In the genomic region with DNA sequence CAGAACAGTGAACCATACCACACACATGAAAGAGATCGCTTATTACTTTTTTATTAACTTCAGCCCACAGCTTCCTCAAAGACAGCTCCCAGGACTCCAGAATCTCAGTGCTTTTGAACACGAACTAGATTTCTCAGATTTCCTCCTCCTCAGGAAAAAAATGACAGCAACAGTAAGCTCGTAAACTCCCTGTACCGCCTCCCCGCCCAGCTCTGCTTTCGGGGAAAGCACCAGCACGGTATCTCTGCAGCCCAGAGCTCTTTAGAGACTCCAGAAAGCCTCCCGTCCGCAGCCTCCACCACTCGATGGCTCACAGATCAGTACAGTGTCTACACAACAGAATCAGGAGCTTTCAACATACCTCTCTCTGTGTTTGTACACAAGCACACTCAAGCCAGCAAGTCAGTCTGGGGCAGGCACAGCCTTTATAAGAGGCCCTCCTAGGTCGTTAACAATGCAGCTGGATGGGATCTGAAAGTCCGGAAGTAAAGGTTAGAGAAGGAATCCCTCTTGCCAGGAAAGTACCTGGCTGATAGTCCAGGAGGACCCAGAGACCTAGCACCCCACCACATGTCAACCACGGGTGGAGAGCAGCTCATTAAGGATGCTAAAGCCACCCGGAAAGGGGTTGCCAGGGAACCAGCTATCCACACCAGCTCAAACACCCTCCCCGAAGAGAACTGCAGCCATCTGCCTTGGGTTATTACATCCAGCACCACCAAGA, we compare ENCODE assay signal across 11 mouse cellular contexts.
DNase-seq lines count a peak whose midpoint lies in the region; ATAC-seq and TF ChIP-seq lines count a peak whose summit lies in the region.
"Had no signal": no experiment of that assay in that cellular context is flagged by ENCODE, and none has a peak within 500 bp of the region (broad histone marks: within the 10 kb centered on the region; RNA-seq: fewer than 3 reads in every experiment).

No protein-coding gene starts in this region.

- TF ChIP-seq CTCF in hindbrain, postnatal 0 days (IDR thresholded peaks at IDR 0.05; ENCODE audit: low read depth): no peak

- WGBS in hindbrain, embryonic 15.5 days: 62% methylated on average over 15 of the region's 15 CpGs
- 55% methylated on average over 15 of the region's 15 CpGs for WGBS in hindbrain, postnatal 0 days
- 66% methylated on average over 15 of the region's 15 CpGs for WGBS in forebrain, embryonic 12.5 days

- H3K4me3 ChIP-seq in hindbrain, embryonic 15.5 days: no peak overlapping the region
- H3K4me3 ChIP-seq in hindbrain, postnatal 0 days (ENCODE audit: low read length): no peak overlapping the region
- no peak overlapping the region for H3K4me3 ChIP-seq in forebrain, embryonic 12.5 days (replicated peaks)
- H3K4me3 ChIP-seq: hindbrain, embryonic 12.5 days had no signal

- no peak overlapping the region for H3K9ac ChIP-seq in hindbrain, embryonic 15.5 days
- no peak overlapping the region for H3K9ac ChIP-seq in hindbrain, postnatal 0 days (replicated peaks; ENCODE audit: low read length)
- no peak overlapping the region for H3K9ac ChIP-seq in forebrain, embryonic 12.5 days
- H3K9ac ChIP-seq: hindbrain, embryonic 12.5 days had no signal

- H3K27me3 ChIP-seq in hindbrain, embryonic 15.5 days: no peaks in the 10 kb centered on the region
- H3K27me3 ChIP-seq in hindbrain, postnatal 0 days (ENCODE audit: insufficient read depth, low read length): no peaks in the 10 kb centered on the region
- H3K27me3 ChIP-seq in forebrain, embryonic 12.5 days: no peaks in the 10 kb centered on the region

- no peak for DNase-seq in hindbrain, postnatal 0 days (ENCODE audit: low spot score)
- DNase-seq in urinary bladder, postnatal 14 days (ENCODE audit: low spot score): peak; percentile 20
- no peak for DNase-seq in urinary bladder, adult 2 months (ENCODE audit: low spot score)
- DNase-seq in kidney, postnatal 25 days: peak; percentile 11 to 58
- no peak for DNase-seq in layer of hippocampus, postnatal 36 days
- no peak for DNase-seq in cerebellum, adult 9-10 months
- DNase-seq: cerebellum, adult 9-11 months had no signal

- H3K4me1 ChIP-seq in hindbrain, embryonic 15.5 days (replicated peaks): 0 out of 2 replicates have a peak, but pooled peaks cover 16% of the 10 kb centered on the region
- 0 out of 2 replicates have a peak, but pooled peaks cover 3% of the 10 kb centered on the region for H3K4me1 ChIP-seq in hindbrain, postnatal 0 days (ENCODE audit: insufficient read depth, low read length)
- peaks cover 12% of the 10 kb centered on the region for H3K4me1 ChIP-seq in forebrain, embryonic 12.5 days

- no peak overlapping the region for H3K27ac ChIP-seq in hindbrain, embryonic 15.5 days (replicated peaks)
- no peak overlapping the region for H3K27ac ChIP-seq in hindbrain, postnatal 0 days
- no peak overlapping the region for H3K27ac ChIP-seq in forebrain, embryonic 12.5 days
- H3K27ac ChIP-seq: hindbrain, embryonic 12.5 days; macrophage had no signal

- H3K9me3 ChIP-seq in hindbrain, embryonic 15.5 days: no peaks in the 10 kb centered on the region
- H3K9me3 ChIP-seq in hindbrain, postnatal 0 days (ENCODE audit: low read length): no peaks in the 10 kb centered on the region; the same call in 1 of the 2 replicates
- no peaks in the 10 kb centered on the region for H3K9me3 ChIP-seq in forebrain, embryonic 12.5 days

- no peaks in the 10 kb centered on the region for H3K36me3 ChIP-seq in hindbrain, embryonic 15.5 days
- H3K36me3 ChIP-seq in hindbrain, postnatal 0 days (ENCODE audit: insufficient read depth, low read length): no peaks in the 10 kb centered on the region
- H3K36me3 ChIP-seq in forebrain, embryonic 12.5 days (replicated peaks): no peaks in the 10 kb centered on the region
- H3K36me3 ChIP-seq: hindbrain, embryonic 12.5 days had no signal

- 0 out of 2 replicates have a peak, but pooled peaks have one; percentile 46 for ATAC-seq in hindbrain, embryonic 15.5 days (ENCODE audit: low FRiP score, low read depth)
- no peak for ATAC-seq in hindbrain, postnatal 0 days
- no peak for ATAC-seq in forebrain, embryonic 12.5 days (ENCODE audit: low FRiP score)

- no peak overlapping the region for H3K4me2 ChIP-seq in hindbrain, embryonic 15.5 days
- H3K4me2 ChIP-seq in hindbrain, postnatal 0 days (ENCODE audit: low read depth, low read length): no peak overlapping the region
- H3K4me2 ChIP-seq in forebrain, embryonic 12.5 days: no peak overlapping the region
- H3K4me2 ChIP-seq: hindbrain, embryonic 12.5 days had no signal

Comparison
In these comparisons a context has a peak if more than half of its experiments do, and no peak if none do; other contexts are left out.
1. DNase-seq: peak in urinary bladder, postnatal 14 days (single experiment) and kidney, postnatal 25 days (2 of 2); none in hindbrain, postnatal 0 days (single experiment), urinary bladder, adult 2 months (single experiment), layer of hippocampus, postnatal 36 days (0 of 2) and cerebellum, adult 9-10 months (single experiment).